Mouse (Mus musculus) neural tube, embryonic 13.5 days (tissue): Measurements from ENCODE around the gene Mb. TPM values are rescaled to one million over a fixed set of nuclear protein-coding genes. Genes with fewer than 3 reads are reported as not detected.
A peak's percentile ranks its signal among the peaks of the same experiment; 100 is the strongest.

Source experiments
- ATAC-seq: fragments of 200-750 bp; cut with Nextera tagmentation; 2 replicates; pipeline ENCODE4 v1.8.0; 2017; ENCODE audit warnings: low read depth, mild to moderate bottlenecking, moderate TSS enrichment, moderate library complexity
- H3K27ac ChIP-seq: fragments of 300-500 bp; sonication (generic); replicated peaks from 2 replicates; pipeline ENCODE4 v1.5.1; 2015; ENCODE audit warnings: moderate library complexity, mild to moderate bottlenecking, inconsistent platforms
- H3K27me3 ChIP-seq: fragments of 300-500 bp; sonication (generic); 2 replicates; pipeline ENCODE4 v1.6.1; 2015; ENCODE audit warnings: mild to moderate bottlenecking, inconsistent platforms
- H3K36me3 ChIP-seq: fragments of 300-500 bp; sonication (generic); 2 replicates; pipeline ENCODE4 v1.6.1; 2015; ENCODE audit warnings: mild to moderate bottlenecking, inconsistent platforms
- H3K4me1 ChIP-seq: fragments of 300-500 bp; sonication (generic); replicated peaks from 2 replicates; pipeline ENCODE4 v1.6.1; 2015; ENCODE audit warnings: inconsistent platforms
- H3K4me2 ChIP-seq: fragments of 300-500 bp; sonication (generic); 2 replicates; pipeline ENCODE4 v1.6.1; 2015; ENCODE audit warnings: inconsistent platforms, mild to moderate bottlenecking, moderate library complexity
- H3K4me3 ChIP-seq: fragments of 300-500 bp; sonication (generic); 2 replicates; pipeline ENCODE4 v1.5.1; 2015; ENCODE audit warnings: mild to moderate bottlenecking, inconsistent platforms
- H3K9ac ChIP-seq: fragments of 300-500 bp; sonication (generic); 2 replicates; pipeline ENCODE4 v1.6.1; 2015; ENCODE audit warnings: moderate library complexity, mild to moderate bottlenecking, inconsistent platforms
- H3K9me3 ChIP-seq: fragments of 300-500 bp; sonication (generic); 2 replicates; pipeline ENCODE4 v1.6.1; 2016; ENCODE audit warnings: inconsistent platforms
- WGBS: fragments of 180-500 bp; shearing (Covaris S2); methylation state at CpG from one replicate; pipeline ENCODE4 v1.1.7; 2015; 5-methylcytosine and 5-hydroxymethylcytosine counted together
- polyA plus RNA-seq: library from polyadenylated mRNA; unstranded; fragments of >200 nt; fragmentation: Nextera tagmentation; extraction: Ambion mirVana; gene quantifications from 2 replicates; pipeline ENCODE4 v1.2.1, GENCODE M21; 2015

The Mb gene
- polyA plus RNA-seq, 1 experiment from 2014 or later = 2.4 TPM

DNA sequence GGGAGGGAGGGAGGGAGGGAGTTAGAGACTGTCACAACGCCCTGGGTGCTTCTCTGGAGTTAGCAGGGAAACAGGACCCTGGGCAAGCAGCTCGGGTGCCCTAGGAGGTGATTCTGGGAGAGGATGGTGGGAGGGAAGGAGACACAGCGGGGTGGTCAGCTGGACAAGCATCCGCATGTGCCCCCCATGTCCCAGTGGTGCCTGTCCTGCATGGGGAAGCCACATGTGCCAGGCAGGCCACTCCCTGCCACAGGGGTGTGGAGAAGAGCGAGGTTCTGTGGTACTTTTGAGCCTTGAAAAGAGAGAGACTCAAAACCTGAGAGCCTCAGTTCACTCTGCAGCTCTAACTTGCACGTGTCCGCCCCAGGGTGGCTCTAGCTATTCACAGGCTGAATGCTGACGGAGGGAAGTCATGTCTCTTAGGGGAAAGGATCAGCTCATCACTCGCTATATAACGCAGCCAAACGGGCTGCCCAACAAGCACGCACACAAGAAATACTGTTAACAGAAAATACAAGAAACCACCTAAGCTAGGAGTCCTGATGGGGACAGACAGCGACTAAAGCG lies 28.9 kb upstream of the Mb start:
- WGBS = 67% methylated on average over 14 of the region's 14 CpGs
- Histone ChIP-seq H3K9me3 (no peaks in the 10 kb centered on the region), H3K36me3 (peaks cover 87% of the 10 kb centered on the region)

DNA sequence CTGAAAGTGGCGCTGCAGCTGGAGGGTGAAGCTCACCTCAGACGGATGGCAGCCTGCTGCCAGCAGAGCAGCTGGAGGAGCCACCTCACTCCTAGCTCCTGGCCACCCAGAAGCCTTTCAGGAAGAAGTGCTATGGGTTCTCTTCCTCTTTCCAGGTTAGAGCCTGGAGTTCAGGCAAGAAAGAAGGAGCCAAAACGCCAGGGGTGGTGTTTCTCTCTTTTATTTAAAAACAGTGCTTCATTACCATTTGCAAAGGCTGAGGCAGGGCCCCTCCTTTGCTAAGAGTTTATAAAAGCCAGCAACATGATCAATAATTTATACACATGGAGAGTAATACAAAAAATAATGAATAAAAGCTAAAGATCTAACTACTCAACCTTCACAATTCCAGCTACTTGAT lies 28.3 kb upstream of the Mb start:
- Histone ChIP-seq H3K9ac (no peak overlapping the region), H3K36me3 (peaks cover 82% of the 10 kb centered on the region), H3K4me3 (no peak overlapping the region), H3K4me1 (peaks cover 8% of the 10 kb centered on the region), H3K27ac (no peak overlapping the region), H3K27me3 (no peaks in the 10 kb centered on the region), H3K4me2 (no peak overlapping the region), H3K9me3 (no peaks in the 10 kb centered on the region)
- WGBS = 56% methylated on average over 3 of the region's 3 CpGs
- no peak for ATAC-seq

More for the DNA sequence above, 28.9 kb upstream of the Mb start:
- H3K9ac ChIP-seq = no peak overlapping the region
- no peak for ATAC-seq
- H3K27me3 ChIP-seq = no peaks in the 10 kb centered on the region
- H3K4me1 ChIP-seq = peaks cover 8% of the 10 kb centered on the region
- H3K4me2 ChIP-seq = no peak overlapping the region
- H3K4me3 ChIP-seq = no peak overlapping the region
- H3K27ac ChIP-seq = no peak overlapping the region

DNA sequence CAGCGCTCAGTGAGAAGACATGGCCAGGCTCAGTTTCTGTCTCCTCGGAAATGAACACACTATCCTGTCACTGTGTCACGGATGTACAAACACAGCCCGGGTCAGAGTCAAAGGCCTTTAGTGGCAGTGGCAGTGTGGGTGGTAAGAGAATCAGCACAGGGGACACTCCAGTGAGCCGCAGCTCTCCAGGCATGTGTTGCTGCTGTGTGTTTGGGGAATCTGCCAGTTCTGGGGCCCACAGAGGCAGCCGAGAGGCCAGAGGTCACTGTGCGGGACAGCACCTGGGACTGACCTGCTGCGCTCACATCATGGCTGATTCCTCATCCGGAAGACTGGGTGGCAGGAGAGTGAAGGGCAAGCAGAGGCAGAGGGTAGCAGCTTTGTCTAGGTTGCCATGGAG lies 27.4 kb upstream of the Mb start:
- H3K27ac ChIP-seq = no peak overlapping the region
- H3K4me3 ChIP-seq = no peak overlapping the region
- H3K9me3 ChIP-seq = no peaks in the 10 kb centered on the region
- no peak for ATAC-seq
- 92% methylated on average over 9 of the region's 9 CpGs for WGBS
- no peaks in the 10 kb centered on the region for H3K27me3 ChIP-seq
- no peak overlapping the region for H3K9ac ChIP-seq
- H3K4me2 ChIP-seq = no peak overlapping the region
- peaks cover 74% of the 10 kb centered on the region for H3K36me3 ChIP-seq
- H3K4me1 ChIP-seq = peaks cover 8% of the 10 kb centered on the region

DNA sequence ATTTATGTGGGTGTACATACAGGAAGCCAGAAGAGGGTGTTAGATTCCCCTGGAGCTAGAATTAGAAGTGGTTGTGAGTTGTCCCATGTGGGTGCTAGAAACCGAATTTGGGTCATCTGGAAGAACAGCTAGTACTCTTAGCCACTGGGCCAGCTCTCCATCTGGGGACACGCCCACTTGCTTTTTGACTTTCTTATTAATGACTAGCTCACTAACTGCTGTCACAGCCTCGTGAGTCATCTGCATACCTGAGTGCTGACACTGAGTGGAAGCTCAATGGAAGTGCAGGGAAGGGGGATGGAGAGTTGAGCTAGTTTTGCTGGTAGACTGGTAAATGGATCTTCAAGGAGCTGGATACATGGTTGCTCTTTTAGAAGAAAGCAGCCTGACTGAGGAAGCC lies 26.1 kb upstream of the Mb start:
- H3K9ac ChIP-seq = no peak overlapping the region
- 85% methylated on average over 3 of the region's 3 CpGs for WGBS
- H3K27me3 ChIP-seq = no peaks in the 10 kb centered on the region
- peaks cover 14% of the 10 kb centered on the region for H3K4me1 ChIP-seq
- H3K36me3 ChIP-seq = peaks cover 61% of the 10 kb centered on the region
- no peak overlapping the region for H3K4me3 ChIP-seq
- no peak overlapping the region for H3K4me2 ChIP-seq
- no peaks in the 10 kb centered on the region for H3K9me3 ChIP-seq
- H3K27ac ChIP-seq = no peak overlapping the region
- ATAC-seq = no peak

DNA sequence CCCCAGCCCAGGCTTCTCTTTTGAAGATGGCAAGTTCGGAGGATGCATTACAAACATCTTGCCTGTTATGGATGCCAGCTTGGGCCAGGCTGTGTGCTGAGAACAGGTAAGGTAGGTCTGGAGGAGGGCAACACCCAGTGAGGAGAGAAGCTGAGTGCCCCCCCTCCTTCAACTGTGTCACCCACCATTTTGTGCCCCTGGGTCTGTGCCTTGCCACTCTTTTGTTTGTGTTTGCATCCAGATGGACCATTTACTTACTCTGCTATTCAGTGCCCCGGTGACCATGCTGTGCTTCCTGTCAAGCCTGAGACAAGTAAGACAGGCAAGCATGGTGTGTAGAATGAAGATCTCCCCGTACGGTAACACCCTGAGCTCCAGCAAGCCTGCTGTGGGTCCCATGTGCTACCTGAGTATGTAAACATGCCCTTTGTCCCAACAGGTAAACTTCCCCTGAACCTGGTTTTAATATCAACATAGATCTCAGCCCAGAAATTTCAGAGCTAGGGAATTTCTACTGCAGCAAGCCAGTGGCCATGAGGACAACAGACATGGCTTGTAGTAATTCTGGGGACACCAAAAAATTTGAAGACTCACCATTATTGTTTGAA lies 22.2 kb upstream of the Mb start:
- ATAC-seq = no peak
- Histone ChIP-seq H3K4me2 (no peak overlapping the region), H3K4me1 (peaks cover 9% of the 10 kb centered on the region), H3K27me3 (no peaks in the 10 kb centered on the region), H3K36me3 (peaks cover 23% of the 10 kb centered on the region), H3K4me3 (no peak overlapping the region), H3K27ac (no peak overlapping the region), H3K9ac (no peak overlapping the region), H3K9me3 (no peaks in the 10 kb centered on the region)
- 60% methylated on average over 4 of the region's 4 CpGs for WGBS

DNA sequence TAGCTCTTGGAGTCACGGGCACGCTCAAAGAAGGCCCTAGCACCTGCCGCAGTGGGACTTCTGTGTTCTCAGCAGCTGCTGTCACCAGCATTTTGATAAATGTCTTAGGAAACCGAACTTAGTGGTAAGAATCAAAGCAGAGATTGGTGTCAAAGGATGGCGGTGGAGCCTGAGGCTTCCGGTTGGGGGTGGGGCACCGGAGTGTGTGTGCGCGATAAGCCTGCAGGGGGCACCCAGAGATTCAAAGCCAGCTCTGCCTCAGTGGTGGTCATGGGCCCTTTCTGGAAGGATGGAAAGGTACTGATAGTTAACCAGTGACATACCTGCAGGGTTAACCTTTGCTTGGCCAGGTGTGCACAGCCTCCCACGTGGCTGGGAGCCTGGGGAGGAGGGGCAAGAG lies 21.0 kb upstream of the Mb start:
- Histone ChIP-seq H3K9ac (no peak overlapping the region), H3K9me3 (no peaks in the 10 kb centered on the region), H3K27me3 (no peaks in the 10 kb centered on the region), H3K36me3 (peaks cover 12% of the 10 kb centered on the region), H3K4me2 (peak overlapping the region; percentile 27), H3K27ac (0 out of 2 replicates have a peak overlapping the region, but pooled peaks have one; percentile 28), H3K4me1 (peaks cover 9% of the 10 kb centered on the region), H3K4me3 (no peak overlapping the region)
- peak; percentile 41; the same call in 1 of the 2 replicates for ATAC-seq
- 25% methylated on average over 10 of the region's 10 CpGs for WGBS

DNA sequence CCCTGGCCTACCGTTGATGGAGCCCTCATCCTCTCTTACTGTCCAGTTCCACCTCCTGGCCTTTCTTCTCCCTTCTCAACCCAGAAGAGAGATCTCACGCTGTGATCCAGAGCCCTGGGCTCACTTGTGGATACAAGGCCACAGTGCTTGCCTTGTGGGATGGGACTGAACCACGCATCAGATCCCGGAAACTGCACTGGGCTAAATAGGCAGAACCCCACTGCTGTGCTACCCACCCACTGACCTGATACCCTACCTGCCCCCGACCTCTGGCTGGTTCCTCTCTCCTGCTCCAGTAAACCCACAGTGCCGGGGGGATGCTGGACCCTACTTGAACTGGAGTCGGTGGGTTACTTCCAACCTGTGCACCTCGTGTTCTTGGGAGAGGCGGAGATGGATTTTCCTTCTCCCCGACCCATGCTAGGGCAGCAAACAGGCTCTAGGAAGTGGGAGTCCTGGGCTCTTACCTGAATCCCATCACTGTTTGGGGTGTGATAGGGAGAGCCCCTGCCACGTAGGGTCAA lies 20.3 kb upstream of the Mb start:
- Histone ChIP-seq H3K27me3 (no peaks in the 10 kb centered on the region), H3K9ac (no peak overlapping the region), H3K4me1 (peaks cover 9% of the 10 kb centered on the region), H3K36me3 (peaks cover 6% of the 10 kb centered on the region), H3K9me3 (no peaks in the 10 kb centered on the region), H3K4me3 (no peak overlapping the region), H3K4me2 (no peak overlapping the region), H3K27ac (no peak overlapping the region)
- 0 out of 2 replicates have a peak, but pooled peaks have one; percentile 9 for ATAC-seq
- WGBS = 89% methylated on average over 11 of the region's 11 CpGs

DNA sequence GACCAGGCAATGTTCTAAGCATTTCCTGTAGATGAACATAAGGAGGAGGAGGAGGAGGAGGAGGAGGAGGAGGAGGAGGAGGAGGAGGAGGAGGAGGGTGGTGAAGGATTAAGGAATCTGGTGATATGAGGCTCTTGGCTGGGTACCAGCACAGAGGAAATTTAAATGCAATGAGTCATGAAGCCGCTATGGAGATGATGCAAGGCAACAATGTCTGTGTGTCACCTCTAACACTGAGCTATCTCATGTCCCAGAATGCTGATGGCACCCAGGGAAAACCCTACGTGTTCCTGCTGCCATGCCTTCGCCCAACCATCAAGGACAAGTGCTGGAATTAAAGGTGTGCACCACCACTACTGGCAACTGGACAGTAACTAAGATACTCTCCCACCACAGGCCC lies 18.5 kb upstream of the Mb start:
- Histone ChIP-seq H3K27me3 (no peaks in the 10 kb centered on the region), H3K27ac (no peak overlapping the region), H3K4me1 (peaks cover 9% of the 10 kb centered on the region), H3K36me3 (no peaks in the 10 kb centered on the region), H3K4me2 (no peak overlapping the region), H3K9me3 (no peaks in the 10 kb centered on the region), H3K4me3 (no peak overlapping the region), H3K9ac (no peak overlapping the region)
- no peak for ATAC-seq
- 88% methylated on average over 3 of the region's 3 CpGs for WGBS

DNA sequence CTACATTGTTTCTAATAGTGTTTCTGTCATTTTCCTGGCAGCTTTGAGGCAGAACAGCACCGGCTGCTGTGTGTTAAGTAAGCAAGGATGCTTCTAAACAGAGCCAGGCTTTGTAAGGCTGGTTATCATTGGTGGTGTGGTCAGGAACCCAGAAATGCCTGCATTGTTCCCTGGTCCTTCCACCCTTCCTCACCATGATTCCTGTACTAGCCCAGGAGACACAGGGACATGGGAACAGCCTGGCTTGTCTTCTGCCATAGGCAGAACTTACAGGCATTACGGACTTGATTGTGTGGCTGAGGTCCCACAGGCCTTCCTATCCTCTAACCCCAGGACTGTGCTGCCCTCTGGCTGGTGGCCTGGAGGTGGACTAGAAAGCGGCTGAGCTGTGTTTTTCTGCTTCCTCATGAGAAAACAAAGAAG lies 18.0 kb upstream of the Mb start:
- no peak overlapping the region for H3K4me2 ChIP-seq
- H3K36me3 ChIP-seq = no peaks in the 10 kb centered on the region
- H3K9me3 ChIP-seq = no peaks in the 10 kb centered on the region
- H3K9ac ChIP-seq = no peak overlapping the region
- no peaks in the 10 kb centered on the region for H3K27me3 ChIP-seq
- 66% methylated on average over 3 of the region's 3 CpGs for WGBS
- H3K4me1 ChIP-seq = peaks cover 9% of the 10 kb centered on the region
- no peak overlapping the region for H3K27ac ChIP-seq
- ATAC-seq = no peak
- H3K4me3 ChIP-seq = no peak overlapping the region

DNA sequence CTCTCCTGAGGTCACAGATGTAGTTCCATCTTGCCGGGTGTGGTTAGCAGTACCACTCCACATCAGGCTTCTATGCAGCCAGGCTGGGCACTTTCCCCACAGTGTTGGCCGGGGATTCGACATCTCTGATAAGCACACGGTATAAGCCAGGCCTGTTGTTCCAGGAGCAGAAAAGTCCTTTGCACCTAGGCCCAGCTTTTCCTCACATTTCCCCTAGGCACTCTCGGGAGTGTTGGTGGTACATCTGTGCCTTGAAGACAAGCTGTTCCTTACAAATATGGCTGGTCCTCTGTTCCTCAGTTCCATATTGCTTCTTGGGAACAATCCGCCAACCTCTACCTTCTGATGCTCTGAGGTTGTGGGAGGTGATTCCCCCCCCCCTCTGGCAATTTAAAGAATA lies 15.8 kb upstream of the Mb start:
- H3K9me3 ChIP-seq = no peaks in the 10 kb centered on the region
- H3K36me3 ChIP-seq = no peaks in the 10 kb centered on the region
- no peak overlapping the region for H3K4me2 ChIP-seq
- H3K9ac ChIP-seq = no peak overlapping the region
- no peaks in the 10 kb centered on the region for H3K27me3 ChIP-seq
- ATAC-seq = no peak
- H3K27ac ChIP-seq = no peak overlapping the region
- H3K4me1 ChIP-seq = peaks cover under 1% of the 10 kb centered on the region; the same call in 1 of the 2 replicates
- WGBS = 88% methylated on average over 6 of the region's 6 CpGs
- no peak overlapping the region for H3K4me3 ChIP-seq

DNA sequence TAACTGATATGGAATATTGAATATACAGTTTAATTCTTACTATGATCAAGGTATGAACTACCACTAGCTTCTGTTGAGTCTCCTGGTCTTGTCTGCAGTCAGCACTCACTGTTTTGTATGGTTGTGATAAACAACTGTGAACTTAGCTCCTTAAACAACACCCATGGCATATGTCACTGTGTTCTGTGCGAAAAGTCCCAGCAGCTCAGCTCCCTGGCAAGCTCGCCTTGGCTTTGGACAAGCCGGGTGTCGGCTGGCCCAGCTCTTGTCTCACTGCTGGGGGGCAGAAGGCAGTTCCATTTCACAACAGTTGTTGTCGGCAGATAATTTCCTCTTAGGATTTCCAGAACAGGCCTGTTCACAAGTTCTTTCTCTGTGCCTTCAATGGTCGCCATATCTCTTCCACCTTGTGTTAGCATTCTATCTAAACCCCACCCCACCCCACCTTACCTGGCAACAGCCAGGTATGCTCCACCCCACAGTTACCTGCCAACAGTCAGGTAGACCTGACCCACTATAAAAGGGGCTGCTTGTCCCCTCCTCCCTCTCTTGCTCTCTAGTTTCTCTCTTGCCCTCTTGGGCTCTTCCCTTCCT lies 14.9 kb upstream of the Mb start:
- ATAC-seq = no peak
- WGBS = 89% methylated on average over 6 of the region's 6 CpGs
- no peak overlapping the region for H3K4me3 ChIP-seq

DNA sequence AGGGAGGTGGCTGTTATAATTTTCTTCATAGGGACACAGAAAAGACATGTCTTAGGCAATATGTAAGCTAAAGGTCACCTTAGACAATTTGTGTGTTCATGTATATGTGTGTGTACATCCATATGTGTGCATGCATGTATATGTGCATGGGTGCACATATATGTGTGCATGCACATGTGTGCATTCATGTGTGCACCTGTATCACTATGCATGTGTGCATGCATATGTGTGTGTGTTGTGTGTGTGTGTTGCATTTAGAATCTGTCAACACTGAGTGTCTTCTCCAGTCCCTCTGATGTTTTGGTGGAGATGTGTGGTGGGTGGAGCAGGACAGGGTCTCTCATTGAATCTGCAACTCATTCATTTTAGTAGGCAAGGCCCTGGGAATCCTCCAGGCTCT lies 12.3 kb upstream of the Mb start:
- no peaks in the 10 kb centered on the region for H3K4me1 ChIP-seq
- no peak overlapping the region for H3K4me3 ChIP-seq
- no peak for ATAC-seq
- H3K36me3 ChIP-seq = no peaks in the 10 kb centered on the region
- no peaks in the 10 kb centered on the region for H3K9me3 ChIP-seq
- no peaks in the 10 kb centered on the region for H3K27me3 ChIP-seq
- H3K4me2 ChIP-seq = no peak overlapping the region
- H3K27ac ChIP-seq = no peak overlapping the region
- no peak overlapping the region for H3K9ac ChIP-seq

More for the DNA sequence above, 14.9 kb upstream of the Mb start:
- Histone ChIP-seq H3K9me3 (no peaks in the 10 kb centered on the region), H3K36me3 (no peaks in the 10 kb centered on the region), H3K4me2 (no peak overlapping the region), H3K4me1 (no peaks in the 10 kb centered on the region), H3K27me3 (no peaks in the 10 kb centered on the region), H3K27ac (no peak overlapping the region), H3K9ac (no peak overlapping the region)
